Mouse (Mus musculus) bone marrow, adult 2 months (tissue): ENCODE data around the gene Homer2.

Source experiments
- CTCF ChIP-seq: fragments of 200-500 bp; IDR thresholded peaks from 2 replicates; pipeline ENCODE4 v1.5.1; 2011; ENCODE audit warnings: low read length, control low read depth; ENCODE audit not compliant: control insufficient read depth, insufficient read depth
- POLR2A ChIP-seq: fragments of 200-500 bp; IDR thresholded peaks from 2 replicates; pipeline ENCODE4 v1.6.1; 2011; ENCODE audit warnings: low read depth, mild to moderate bottlenecking, control low read depth, low read length, borderline replicate concordance; ENCODE audit not compliant: control insufficient read depth

- TF ChIP-seq POLR2A = no peak
- TF ChIP-seq CTCF = no peak
Measured at GRCm38 (mm10) chr7:81649270-81649669, 58.1 kb downstream of the Homer2 start.
